Mouse (Mus musculus) mesoderm, embryonic 11.5 days (tissue): ENCODE measurements at regions not wholly inside any gene's neighbourhood (a gene's known extent, or its start where the extent isn't known, plus 50 kb on each side); places are given as distances from the start of the nearest gene placed in this dataset.

Source experiments
- DNase-seq: peaks from one replicate; pipeline ENCODE4 v3.0.0-alpha.2; 2012; ENCODE audit warnings: low read depth, low spot score

- DNase-seq, result no peak
Observed at GRCm38 (mm10) chr3:34525730-34526129, 124.5 kb upstream of the Sox2 start.

GRCm38 (mm10) chr3:34522054-34522684, 128.0 kb upstream of the Sox2 start:
- no peak for DNase-seq

GRCm38 (mm10) chr3:34521357-34522053, 128.7 kb upstream of the Sox2 start:
- no peak for DNase-seq

GRCm38 (mm10) chr3:34512503-34513145, 137.6 kb upstream of the Sox2 start:
- no peak for DNase-seq

GRCm38 (mm10) chr3:34510723-34511122, 139.5 kb upstream of the Sox2 start:
- no peak for DNase-seq

- DNase-seq, result no peak
Observed at GRCm38 (mm10) chr3:34509160-34509559, 141.0 kb upstream of the Sox2 start.

- DNase-seq, result no peak
Observed at GRCm38 (mm10) chr3:34504573-34504894, 145.7 kb upstream of the Sox2 start.

- DNase-seq, result no peak
Observed at GRCm38 (mm10) chr3:34503874-34504572, 146.2 kb upstream of the Sox2 start.

GRCm38 (mm10) chr3:34496839-34497238, 153.4 kb upstream of the Sox2 start:
- no peak for DNase-seq

GRCm38 (mm10) chr3:34495615-34496014, 154.6 kb upstream of the Sox2 start:
- no peak for DNase-seq

- no peak for DNase-seq
Observed at GRCm38 (mm10) chr3:34493921-34494320, 156.3 kb upstream of the Sox2 start.

- no peak for DNase-seq
Observed at GRCm38 (mm10) chr3:34489008-34489407, 161.2 kb upstream of the Sox2 start.

- DNase-seq, result no peak
Observed at GRCm38 (mm10) chr3:34486441-34487050, 163.7 kb upstream of the Sox2 start.

- no peak for DNase-seq
Observed at GRCm38 (mm10) chr3:34485345-34486223, 164.6 kb upstream of the Sox2 start.

- DNase-seq, result no peak
Observed at GRCm38 (mm10) chr3:34483934-34484333, 166.3 kb upstream of the Sox2 start.

GRCm38 (mm10) chr3:34481821-34482713, 168.1 kb upstream of the Sox2 start:
- DNase-seq, result no peak

GRCm38 (mm10) chr3:34481314-34481713, 168.9 kb upstream of the Sox2 start:
- DNase-seq, result no peak

GRCm38 (mm10) chr3:34474126-34474525, 176.1 kb upstream of the Sox2 start:
- DNase-seq, result no peak

- no peak for DNase-seq
Observed at GRCm38 (mm10) chr3:34470721-34471120, 179.5 kb upstream of the Sox2 start.

- no peak for DNase-seq
Observed at GRCm38 (mm10) chr3:34469946-34470345, 180.3 kb upstream of the Sox2 start.
